Mouse (Mus musculus) layer of hippocampus, postnatal 25 days (tissue): ENCODE data around the gene Fam160a1. TPM values are rescaled to one million over a fixed set of nuclear protein-coding genes. Genes with fewer than 3 reads are reported as not detected.

Experiments
- DNase-seq, 2 experiments: peaks; one replicate each; pipeline ENCODE4 v3.0.0; 2022; ENCODE audit warnings: mixed read lengths in 2 of 2, low spot score in 1 of 2; ENCODE audit errors: extremely low spot score in 1 of 2
- total RNA-seq, 2 experiments: library from RNA; stranded (reverse); gene quantifications; 2 replicates each; pipeline ENCODE4 v1.2.3; 2021

Gene Fam160a1
- 10 to 100 TPM; 10.6 to 10.7 TPM for total RNA-seq

DNA sequence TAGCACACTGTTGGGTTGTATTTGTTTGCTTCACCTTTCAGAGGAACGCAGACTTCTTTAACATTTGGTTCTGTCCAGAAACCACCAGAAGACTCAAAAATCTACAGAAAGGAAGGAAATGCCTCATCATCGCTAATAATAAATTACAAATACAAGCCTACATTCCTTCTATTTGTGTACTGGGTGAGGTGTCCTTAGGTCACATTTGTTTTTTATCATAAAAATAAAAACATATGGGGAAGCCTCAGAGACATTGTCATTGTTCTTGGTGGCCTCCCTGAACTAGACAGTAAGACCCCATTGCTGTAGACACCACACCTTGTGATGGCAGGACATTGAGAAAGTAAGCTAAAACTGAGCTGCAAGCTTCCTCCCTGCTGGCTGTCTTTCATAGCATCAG is at the start of gene Fam160a1:
Gene Fam160a1 (minus strand): TSS at position 101 of the 400 bp plus-strand sequence.
- no peak for DNase-seq

DNA sequence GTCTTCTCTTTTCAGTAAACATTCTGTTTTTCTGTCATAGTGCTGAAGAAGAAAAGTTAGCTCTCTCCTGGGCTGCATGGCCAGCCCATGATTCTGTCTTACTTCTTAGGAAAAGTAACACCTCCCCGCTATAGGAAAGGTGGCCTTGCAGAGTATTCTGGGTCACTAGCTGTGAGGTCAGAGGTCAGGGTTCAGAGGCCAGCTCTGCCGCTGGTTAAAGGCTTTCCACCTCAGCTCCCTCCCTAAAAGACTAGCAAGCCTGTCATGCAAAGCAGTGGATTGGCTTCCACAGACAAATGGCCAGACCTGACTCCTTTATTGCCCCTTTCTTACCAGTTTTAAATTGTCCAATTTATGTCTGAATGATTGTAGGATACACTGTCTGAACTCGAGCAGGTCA is 46.9 kb upstream of the Fam160a1 start:
- no peak for DNase-seq

DNA sequence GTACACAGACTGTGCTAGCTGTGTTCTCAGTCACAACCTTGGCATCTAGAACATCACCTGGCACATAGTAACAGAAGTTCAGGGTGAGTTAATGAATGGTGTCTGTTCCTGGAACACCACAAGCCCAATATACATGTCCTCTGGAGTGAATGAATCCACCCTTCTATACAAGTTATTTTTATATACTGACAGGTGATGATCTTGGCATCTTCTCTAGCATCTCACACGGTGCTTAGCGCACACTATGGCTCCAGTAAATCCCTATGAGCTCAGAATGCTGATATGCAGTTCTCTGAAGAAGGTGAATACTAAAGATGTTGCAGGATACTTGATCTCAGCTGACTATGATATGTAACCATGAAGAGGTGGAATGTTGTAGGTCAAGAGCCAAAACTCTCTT is 45.8 kb upstream of the Fam160a1 start:
- no peak for DNase-seq

DNA sequence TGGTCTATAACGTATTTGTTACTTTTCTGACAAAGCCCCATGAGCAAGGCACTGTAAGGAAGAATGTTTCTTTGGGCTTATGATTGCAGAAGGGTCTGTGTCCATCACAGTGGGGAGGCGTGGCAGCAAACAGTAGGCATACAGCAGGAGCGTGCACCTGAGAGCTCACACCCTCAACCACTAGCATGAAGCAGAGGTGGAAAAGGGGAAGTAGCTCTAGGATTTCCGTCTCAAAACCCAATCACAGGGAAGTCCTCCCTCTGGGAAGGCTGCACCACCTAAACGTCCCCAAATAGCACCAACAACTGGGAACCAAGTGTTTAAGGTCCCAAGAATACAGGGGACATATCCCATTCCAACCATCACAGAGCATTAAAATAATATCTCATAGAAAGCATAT is 43.9 kb upstream of the Fam160a1 start:
- no peak for DNase-seq

DNA sequence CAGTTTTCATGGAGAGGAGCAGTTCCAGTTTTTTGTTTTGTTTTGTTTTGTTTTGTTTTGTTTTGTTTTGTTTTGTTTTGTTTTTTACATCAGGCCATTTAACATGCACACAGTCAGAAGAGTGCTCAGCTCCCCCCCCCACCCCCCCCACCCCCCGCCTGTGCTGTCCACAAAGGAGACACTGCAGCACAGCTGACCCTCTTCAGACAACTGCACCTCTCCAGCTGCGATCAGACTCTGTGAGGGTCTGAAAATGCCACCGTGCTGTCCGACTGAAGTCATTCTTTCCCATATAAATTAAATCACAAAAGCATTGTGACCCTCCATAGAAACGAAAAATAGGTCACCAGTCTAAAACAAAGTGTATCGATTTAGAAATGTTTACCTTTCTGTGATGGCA is 42.2 kb upstream of the Fam160a1 start:
- no peak for DNase-seq

DNA sequence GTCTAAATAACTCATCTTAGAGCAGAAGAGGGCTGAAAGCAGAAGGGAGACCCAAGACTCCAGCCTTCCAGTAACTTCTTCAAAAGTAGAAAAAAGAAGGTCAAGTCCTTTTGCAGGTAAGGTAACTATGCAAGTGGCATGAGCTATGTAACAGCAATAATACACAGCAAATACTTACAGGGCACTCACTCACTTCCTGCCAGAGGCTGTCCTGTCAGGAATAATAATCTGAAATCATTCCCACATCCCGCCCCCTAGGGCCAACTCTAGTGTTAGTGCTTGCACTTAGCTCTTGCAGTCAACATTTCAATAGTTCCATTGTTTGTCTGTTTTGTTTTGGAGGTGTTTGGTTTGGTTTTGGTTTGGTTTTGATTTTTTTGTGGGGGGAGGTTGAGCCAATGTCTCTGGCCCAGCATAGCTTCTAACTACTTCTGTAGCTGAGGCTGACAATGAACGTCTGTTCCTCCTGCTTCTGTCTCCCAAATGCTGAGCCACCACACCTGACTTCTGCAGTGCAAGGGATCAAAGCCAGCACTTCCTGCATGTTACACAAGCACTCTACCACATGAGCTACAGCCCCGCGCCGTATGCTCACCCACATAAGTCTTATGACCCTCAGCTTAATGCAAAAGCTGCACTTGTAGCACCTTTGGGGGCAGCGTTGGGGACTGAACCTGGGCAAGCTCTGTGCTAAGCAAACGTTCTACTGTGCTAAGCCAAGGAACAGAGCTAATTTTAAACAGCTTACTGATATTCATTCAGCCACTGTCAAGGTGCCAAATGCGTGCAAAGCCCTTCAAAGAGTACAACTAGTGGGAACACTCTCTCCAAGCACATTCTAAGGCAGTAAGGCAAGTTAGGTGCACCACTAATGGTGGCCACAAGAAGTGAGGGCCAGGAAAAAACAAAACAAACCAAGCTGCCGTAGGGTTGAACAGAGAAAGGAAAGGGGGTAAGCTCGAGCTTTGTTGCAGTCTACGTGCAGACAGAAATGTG is 41.3 kb upstream of the Fam160a1 start:
- no peak for DNase-seq

DNA sequence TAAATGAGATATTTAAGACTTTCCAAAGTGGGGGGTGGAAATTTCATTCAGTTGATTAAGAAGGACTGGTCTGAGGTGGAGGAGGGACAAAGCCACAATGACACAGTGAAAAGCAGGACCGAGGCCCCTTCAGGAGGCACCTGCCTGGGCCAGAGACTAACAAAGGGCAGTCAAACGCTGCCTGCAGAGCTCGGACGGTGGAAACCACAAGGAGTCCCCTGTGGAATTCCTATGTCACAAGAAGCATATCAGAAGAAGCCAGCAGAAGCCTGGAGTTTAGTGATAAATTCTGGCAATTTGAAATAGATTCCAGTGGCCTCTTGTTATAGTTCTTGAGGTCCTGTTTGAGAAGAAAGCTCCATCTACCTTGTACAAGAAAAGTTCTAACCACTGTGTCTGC is 40.0 kb upstream of the Fam160a1 start:
- no peak for DNase-seq

DNA sequence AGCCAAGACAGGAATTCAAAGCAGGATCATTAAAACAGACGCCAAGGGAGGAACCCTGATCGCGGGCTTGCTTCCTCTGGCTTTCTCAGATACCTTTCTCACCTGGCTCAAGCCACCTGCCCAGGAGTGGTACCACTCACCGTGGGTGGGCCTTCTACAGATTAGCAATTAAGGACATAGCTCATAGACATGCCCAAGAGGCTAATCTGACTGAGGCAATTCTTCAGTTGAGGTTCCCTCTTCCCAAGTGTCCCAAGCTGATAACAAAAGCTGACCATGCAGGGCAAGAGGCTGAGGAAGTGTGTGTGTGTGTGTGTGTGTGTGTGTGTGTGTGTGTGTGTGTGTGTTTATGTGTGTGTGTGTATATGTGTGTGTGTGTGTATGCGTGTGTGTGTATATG is 38.9 kb upstream of the Fam160a1 start:
- DNase-seq, result no peak

DNA sequence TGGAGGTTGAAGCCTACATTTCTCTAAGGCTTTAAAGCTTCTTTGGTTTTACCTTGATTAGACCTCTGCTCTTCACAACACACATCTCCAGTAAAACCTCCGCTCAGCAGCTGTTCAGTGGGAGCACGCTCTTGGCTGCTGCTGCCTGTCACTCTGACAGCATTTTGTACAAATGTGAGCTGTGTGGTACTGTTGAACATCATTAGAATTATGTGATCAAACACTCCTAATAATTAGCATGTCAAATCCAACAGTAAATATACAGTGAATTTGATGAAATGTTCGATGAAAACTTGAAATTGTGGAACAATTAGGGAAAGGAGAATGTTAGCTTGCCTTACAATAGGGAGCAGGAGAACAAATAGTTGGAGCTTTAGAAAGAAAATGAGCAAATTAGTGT is 38.0 kb upstream of the Fam160a1 start:
- DNase-seq, result no peak

DNA sequence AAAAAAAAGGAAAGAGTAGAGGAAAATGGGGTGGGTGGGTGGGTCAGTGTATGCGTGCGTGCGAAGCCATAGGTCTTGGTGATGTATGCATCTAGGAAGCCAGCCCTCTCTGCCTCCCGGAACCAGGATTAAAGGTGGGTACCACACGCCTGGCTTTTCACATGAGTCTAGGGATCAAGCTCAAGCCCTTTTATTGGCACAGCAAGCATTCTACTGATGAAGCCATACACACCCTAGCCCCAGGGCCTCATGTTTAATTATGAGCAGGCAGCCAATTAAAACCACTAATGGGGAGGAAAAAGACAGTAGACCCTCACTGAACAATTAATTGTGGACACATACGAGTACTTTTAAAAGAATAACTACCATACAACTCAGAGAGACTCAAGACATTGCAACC is 37.1 kb upstream of the Fam160a1 start:
- no peak for DNase-seq

DNA sequence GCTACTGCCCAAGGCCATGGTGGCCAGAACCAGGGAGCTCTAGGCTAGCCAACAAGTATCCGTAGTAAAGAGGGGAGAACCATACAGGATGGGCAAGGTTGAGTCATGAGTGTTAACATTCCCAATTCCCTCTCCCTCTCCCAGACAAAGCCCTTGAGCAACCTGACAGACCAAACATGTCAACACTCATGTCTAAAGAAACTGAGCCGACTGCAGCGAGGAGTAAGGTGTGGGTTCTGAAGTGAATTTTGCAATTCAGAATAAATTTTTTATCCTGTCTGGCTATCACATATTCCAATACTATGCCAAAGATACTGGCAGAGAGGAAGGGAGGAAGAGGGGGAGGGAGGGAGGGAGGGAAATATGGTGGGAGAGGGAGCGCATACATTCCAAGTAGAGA is 36.6 kb upstream of the Fam160a1 start:
- no peak for DNase-seq

DNA sequence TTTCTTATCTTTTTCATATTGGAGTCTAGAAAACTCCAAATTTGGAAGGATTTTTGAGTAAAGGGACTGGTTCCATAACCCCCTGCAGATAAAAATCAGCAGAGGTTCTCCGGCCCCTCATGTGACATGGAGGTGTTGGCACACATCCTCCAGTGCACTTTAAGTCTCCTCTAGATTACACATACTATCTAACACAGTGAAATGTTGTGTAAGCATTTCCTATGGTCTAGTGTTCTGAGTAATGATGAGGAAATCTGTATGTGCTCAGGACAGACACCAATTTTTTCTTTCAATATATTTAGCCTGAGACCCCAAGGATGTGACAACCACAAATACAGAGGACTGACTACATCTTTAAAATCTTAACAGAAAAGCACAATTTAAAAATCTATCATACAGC is 33.0 kb upstream of the Fam160a1 start:
- no peak for DNase-seq

DNA sequence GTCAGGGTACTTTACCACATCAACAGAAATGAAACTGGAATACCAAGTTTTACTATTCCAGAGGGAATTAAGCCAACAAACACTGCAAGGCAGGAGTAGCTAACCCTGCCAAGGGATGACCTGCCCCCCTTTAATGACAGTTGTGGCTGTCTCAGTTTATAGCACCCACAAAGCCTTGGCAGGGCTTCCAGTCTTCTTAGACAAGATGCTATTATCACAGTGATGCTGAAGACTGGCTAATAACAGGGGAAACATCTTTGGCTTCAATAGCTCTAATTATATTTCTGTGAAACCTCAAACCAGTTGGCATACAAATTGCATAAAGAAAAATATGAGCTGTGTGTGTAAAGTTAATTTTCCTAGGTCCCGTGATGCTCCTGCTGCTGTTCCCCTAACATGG is 29.2 kb upstream of the Fam160a1 start:
- DNase-seq, result no peak

DNA sequence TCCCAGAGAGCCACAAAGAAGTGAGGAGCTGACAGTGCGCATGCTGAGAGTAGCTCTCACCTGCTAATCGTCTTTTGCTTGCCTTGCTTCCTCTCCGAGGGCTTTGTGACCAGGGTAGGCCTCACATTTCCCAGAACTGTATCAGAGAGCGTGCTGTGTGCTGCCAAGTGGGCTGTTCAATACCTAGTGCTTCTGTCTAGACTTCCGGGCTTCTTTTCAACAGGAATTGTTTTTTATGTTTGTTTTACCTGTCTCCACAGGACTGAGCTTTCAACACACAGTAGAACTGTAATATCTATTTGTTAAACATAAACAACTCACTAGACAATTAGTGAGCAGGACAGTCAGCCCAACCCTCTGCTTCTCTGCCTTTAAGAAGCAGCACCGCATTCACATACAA is 28.2 kb upstream of the Fam160a1 start:
- no peak for DNase-seq

DNA sequence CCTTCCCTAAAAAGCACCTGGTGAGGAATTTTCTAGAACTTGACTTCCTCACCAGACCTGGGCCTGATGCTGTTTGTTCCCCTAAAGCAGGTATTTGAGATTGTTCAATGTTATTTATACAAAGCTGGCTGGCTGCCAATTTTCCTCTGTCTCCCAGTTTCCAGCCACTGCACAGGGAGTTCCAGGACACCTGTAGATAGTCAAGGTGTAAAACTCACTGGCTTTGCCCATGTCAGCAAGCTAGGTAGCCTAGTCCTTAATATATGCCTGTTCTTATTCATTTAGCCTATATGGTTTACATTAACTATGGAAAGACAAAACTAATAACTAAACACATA is 25.8 kb upstream of the Fam160a1 start:
- no peak for DNase-seq

DNA sequence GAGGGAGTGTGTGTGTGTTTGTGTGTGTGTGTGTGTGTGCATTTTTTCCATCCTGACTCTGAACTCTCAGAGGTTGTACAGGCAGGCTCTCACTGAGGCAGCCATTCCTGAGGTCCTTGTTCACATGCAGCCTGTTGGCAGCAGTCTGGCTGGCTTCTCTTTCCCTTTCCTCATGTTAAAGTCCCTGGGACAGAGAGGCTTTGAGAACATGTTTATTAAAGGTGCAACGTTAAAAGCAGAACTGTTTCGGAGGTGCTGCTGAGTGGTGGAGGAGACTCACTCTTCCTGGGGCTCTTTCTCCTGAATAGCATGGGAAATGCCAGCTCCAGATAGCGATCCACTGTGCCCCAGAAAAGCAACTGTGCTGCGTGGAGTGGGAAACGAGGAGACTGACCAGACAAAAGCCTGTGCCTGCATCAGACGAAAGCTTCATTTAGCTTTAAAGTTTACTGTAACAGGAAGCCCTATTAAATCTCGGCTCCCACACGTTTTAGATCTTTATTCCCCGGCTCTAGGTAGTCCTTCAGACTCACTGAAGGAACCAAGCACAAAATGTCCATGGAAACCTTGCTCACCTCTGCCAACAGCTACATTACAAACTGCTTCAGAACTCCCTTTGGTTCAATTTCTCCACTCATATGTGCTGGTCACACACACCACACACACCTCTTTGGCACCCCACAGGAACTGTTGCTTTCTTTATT is 25.2 kb upstream of the Fam160a1 start:
- no peak for DNase-seq

DNA sequence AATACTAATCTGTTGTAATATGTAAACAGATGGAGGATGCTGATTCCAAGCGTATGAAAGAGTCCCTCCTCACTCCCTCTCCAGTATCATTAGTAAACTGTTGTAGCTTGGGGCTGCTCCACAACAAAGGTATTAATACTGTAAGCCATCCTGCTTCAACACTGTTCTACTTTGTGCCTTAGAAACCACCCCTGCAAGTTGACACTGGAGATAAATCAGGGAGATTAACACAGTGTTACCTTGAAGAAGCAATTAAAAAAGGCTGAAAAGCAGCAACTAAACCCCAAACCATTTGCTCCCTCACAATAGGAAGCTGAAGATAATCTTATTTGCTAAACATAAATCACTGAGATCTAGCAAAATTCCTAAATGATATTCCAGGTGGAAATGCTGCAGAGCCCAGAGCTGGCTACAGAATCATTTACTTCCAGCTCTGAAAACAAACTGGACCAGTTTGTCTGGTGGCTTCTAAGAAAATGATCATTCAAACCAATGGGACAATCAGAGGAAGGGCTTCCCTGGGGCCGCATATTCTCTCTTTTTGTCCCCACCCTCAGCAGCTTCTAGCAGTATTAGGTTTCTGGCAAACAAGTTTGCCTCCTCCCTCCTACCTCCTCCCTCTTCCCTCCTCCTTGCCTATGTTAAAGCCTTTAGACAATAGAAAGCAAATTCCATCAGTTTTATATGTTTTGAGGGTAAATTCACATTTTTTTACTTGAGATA is 24.5 kb upstream of the Fam160a1 start:
- DNase-seq, result no peak

DNA sequence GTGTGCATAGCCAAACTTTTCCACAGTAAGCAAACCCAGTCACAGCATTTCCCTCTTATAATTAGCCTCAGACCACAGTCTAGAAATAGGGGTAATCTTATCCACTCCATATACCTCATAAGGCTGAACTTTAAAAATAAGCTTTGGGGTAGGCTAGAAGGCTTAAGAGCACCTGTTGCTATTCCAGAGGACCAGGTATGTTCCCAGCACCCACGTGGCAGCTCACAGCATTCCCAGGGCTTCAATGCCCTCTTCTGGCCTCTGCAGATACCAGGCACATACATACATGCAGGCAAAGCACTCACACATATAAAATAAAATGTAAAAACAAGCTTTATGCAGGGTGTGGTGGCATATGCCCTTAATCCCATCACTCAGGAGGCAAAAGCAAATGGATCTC is 16.5 kb upstream of the Fam160a1 start:
- no peak for DNase-seq

DNA sequence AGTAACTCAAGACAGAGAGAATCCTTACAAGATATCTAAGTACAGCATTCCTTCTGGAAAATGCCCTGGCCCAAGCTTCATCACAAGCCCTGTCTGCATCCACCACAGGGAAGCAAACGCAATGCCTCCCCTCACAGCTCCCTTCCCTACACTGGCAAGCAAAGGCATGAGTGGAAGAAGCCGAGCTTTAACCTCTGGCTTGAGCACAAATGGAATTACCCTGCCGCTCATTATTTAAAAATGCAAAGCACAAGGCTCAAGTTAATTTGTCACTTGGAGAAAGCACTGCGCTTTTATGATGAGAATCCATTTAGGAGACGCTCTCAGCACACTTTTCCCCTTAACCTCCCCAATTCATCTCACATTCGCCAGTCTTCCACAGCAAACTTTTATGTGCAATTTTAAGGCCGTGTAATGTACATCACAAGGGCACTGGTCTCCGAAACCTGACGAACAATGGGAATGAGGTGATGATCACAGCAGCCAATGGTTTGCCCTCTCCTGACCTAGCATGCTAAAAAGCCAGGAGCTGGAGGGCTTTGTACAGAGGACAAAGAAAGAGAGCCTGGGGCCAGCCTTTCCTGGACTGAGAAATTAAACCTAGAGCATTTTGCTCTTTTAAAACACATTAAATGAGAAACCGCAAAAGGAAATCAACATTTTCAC is 15.5 kb upstream of the Fam160a1 start:
- no peak for DNase-seq

DNA sequence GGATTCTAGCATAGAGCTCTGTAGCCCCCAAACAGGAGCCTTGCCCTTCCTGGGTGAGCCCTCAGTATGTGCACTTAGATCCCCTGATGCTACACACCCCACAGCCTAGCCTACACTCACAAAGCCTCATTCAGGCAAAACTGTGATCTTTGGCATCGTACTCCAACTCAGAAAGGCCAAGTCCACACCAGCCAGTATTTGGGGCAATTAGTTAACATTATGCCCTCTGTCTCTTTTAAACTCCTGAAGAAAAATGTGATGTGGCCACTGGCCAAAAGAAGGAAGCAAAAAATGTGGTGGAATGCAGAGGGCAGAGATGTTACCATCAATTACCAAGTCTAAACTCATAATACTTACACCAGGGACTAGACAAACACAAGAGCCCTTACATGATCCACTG is 14.7 kb upstream of the Fam160a1 start:
- no peak for DNase-seq

DNA sequence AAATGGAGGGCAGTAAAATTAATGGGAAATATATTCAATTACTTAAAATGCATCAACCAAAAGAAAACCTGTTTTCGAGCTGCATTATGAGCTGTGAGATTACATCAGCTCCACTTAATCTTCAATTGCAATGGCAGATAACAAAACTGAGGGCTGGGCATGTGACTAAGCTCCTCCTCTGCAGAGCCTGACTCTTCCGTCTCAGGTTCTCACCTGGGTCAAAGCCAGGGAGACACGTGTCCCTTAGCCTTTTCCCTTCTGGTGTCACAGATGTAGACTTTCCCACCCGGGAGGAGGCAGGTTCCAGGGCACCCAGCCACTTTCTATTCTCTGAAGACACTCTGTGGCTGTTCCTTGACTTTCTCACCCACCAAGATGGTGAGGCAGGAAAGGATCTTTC is 12.0 kb upstream of the Fam160a1 start:
- no peak for DNase-seq
